ENCODE assay signal across 8 mouse cellular contexts in the genomic region with DNA sequence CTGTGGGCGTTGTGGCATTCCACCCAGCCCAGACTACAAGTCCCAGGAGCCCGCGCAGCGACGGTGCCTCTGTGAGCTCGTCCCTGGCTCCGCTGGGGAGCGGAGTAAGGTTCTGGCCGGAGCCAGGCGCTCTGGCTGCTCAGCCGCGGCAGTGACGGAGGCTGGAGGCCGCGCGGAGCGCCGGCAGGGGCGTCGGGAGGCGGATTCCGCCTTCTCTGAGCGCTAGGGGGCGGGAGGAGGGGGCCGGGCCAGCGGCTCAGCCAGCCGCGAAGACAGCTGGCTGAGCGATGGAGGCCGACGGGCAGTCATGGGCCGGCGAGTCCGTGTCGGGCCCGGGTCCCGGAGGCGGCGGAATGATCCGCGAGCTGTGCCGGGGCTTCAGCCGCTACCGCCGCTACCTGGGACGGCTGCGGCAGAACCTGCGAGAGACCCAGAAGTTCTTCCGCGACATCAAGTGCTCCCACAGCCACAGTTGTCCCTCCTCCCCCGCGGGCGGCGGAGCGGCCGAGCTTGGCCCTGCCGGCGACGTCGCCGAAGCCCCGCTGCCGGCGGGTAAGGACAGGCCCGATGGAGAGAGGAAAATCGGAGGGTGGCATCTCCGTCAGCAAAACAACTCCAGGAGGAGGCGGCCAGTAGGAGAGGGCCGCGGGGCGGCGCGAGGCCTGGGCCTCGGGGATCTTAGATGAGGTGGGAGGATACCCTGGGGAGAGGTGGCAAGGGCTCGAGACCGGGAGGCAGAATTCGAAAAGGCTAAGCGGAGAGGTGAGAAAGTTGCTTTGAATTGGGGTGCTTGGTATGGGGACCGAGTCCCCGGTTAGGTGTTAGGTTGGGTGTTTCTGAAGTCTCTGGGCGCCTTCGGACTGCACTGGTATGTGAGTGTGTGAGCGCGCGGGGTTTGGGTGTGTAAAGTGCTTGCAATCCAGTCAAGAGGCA. TPM values are rescaled to one million over a fixed set of nuclear protein-coding genes. Genes with fewer than 3 reads are reported as not detected.
DNase-seq lines count a peak whose midpoint lies in the region; ATAC-seq lines count a peak whose summit lies in the region.

A gene (plus strand): TSS at position 237 of the 933 bp plus-strand sequence.

- peak within 1 kb of the TSS; percentile 92 for H3K27ac ChIP-seq in intestine, embryonic 14.5 days (ENCODE audit: low read depth)

- peak within 1 kb of the TSS; percentile 87 for H3K9ac ChIP-seq in intestine, embryonic 14.5 days (ENCODE audit: low read length)

- H3K4me3 ChIP-seq in intestine, embryonic 14.5 days (ENCODE audit: low read depth, low read length), result peak within 1 kb of the TSS; percentile 80

- no peaks in the 10 kb centered on the region for H3K9me3 ChIP-seq in intestine, embryonic 14.5 days (ENCODE audit: control insufficient read depth, low read length)

- no peaks in the 10 kb centered on the region for H3K27me3 ChIP-seq in intestine, embryonic 14.5 days (replicated peaks; ENCODE audit: control insufficient read depth, insufficient read depth, low read length)

- DNase-seq in adrenal gland, adult 18-20 months (ENCODE audit: low spot score in 2 of 2), result peak; percentile 87 to 88
- peak; percentile 98 for DNase-seq in embryo, embryonic 11 days
- DNase-seq in gastrocnemius, postnatal 25 days, result peak; percentile 96
- DNase-seq in intestine, embryonic 14.5 days (ENCODE audit: low spot score), result peak; percentile 92
- peak; percentile 90 to 93 for DNase-seq in left cerebral cortex, postnatal 14 days (ENCODE audit: low spot score in 2 of 2)
- DNase-seq in mesoderm, embryonic 11.5 days (ENCODE audit: low read depth, low spot score), result peak; percentile 96
- peak; percentile 87 to 89 for DNase-seq in right cerebral cortex, postnatal 36 days (ENCODE audit: low spot score in 2 of 2)
- peak; percentile 92 for DNase-seq in yolk sac, embryonic 10.5 days (ENCODE audit: low spot score)

- H3K4me1 ChIP-seq in intestine, embryonic 14.5 days (replicated peaks; ENCODE audit: control insufficient read depth, insufficient read depth, low read length), result peaks cover 10% of the 10 kb centered on the region

- no peaks in the 10 kb centered on the region for H3K36me3 ChIP-seq in intestine, embryonic 14.5 days (ENCODE audit: control insufficient read depth, insufficient read depth, low read length)

- under 1% methylated on average over 83 of the region's 85 CpGs for WGBS in intestine, embryonic 14.5 days

- peak; percentile 97 for ATAC-seq in intestine, embryonic 14.5 days (replicated peaks; ENCODE audit: low FRiP score, low TSS enrichment, low read depth)

- peak within 1 kb of the TSS; percentile 57 for H3K4me2 ChIP-seq in intestine, embryonic 14.5 days (ENCODE audit: low read length)

- intact Hi-C loops in left cerebral cortex, postnatal 14 days (cut with DNase I), result no loop called here

RNA-seq across cellular contexts. Expression of the gene that starts here (rescaled TPM):
- total RNA-seq in adrenal gland, adult 18-20 months (2021), result 10 to 100 TPM; 22.4 to 24.3 TPM
- 1 to 10 TPM; 9.2 to 10.0 TPM for total RNA-seq in gastrocnemius, postnatal 25 days (2021)
- 11.4 and 13.1 TPM in 2 replicates for polyA plus RNA-seq in intestine, embryonic 14.5 days (2014; fragmentation: Nextera tagmentation; extraction: Ambion mirVana)
- 10 to 100 TPM; 32.4 to 32.6 TPM for total RNA-seq in left cerebral cortex, postnatal 14 days (2021)

Comparison
In these comparisons a context has a peak if more than half of its experiments do, and no peak if none do; other contexts are left out.
1. Peak in every context shown above with its lines: DNase-seq, ATAC-seq, H3K4me3 ChIP-seq and H3K27ac ChIP-seq.